ENCODE assay signal across 9 mouse cellular contexts in genomic region chr2:19528797-19529196, GRCm38 (mm10). TPM values are rescaled to one million over a fixed set of nuclear protein-coding genes. Genes with fewer than 3 reads are reported as not detected.
A peak's percentile ranks its signal among the peaks of the same experiment; 100 is the strongest.
DNase-seq lines count a peak whose midpoint lies in the region; ATAC-seq lines count a peak whose summit lies in the region.
"Had no signal": no experiment of that assay in that cellular context is flagged by ENCODE, and none has a peak within 500 bp of the region (broad histone marks: within the 10 kb centered on the region; RNA-seq: fewer than 3 reads in every experiment).

No protein-coding gene starts in this region.

- peak; percentile 54 for DNase-seq in heart, adult 8-10 months (ENCODE audit: low spot score)
- no peak for DNase-seq in heart, embryonic 10.5 days (ENCODE audit: low spot score)
- DNase-seq in CD4-positive, CD25-positive, alpha-beta regulatory T cell, adult 2 months (ENCODE audit: low read depth, low spot score): peak; percentile 87
- peak; percentile 60 for DNase-seq in adrenal gland, postnatal 14 days
- peak; percentile 48 for DNase-seq in fibroblast of lung, adult 2 months (ENCODE audit: low read depth)
- DNase-seq in kidney, postnatal 14 days: peak; percentile 73
- DNase-seq in thymus, postnatal 36 days: peak; percentile 37 to 44

- H3K4me1 ChIP-seq in heart, embryonic 10.5 days: no peaks in the 10 kb centered on the region
- H3K4me1 ChIP-seq: embryonic facial prominence, embryonic 15.5 days had no signal

- WGBS in heart, embryonic 10.5 days: 0% methylated on average over 1 of the region's 1 CpGs

- no peaks in the 10 kb centered on the region for H3K36me3 ChIP-seq in heart, embryonic 10.5 days
- H3K36me3 ChIP-seq: embryonic facial prominence, embryonic 15.5 days had no signal

- H3K4me3 ChIP-seq in heart, embryonic 10.5 days: no peak overlapping the region
- H3K4me3 ChIP-seq: embryonic facial prominence, embryonic 15.5 days had no signal

- ATAC-seq in megakaryocyte progenitor cell, adult 5-6 weeks (replicated peaks; ENCODE audit: poor library complexity): peak; percentile 87

- H3K9me3 ChIP-seq in heart, embryonic 10.5 days: no peaks in the 10 kb centered on the region
- H3K9me3 ChIP-seq: embryonic facial prominence, embryonic 15.5 days had no signal

- H3K27ac ChIP-seq in heart, embryonic 10.5 days: no peak overlapping the region
- H3K27ac ChIP-seq: embryonic facial prominence, embryonic 15.5 days had no signal

- no peaks in the 10 kb centered on the region for H3K27me3 ChIP-seq in heart, embryonic 10.5 days (ENCODE audit: insufficient read depth, poor library complexity, severe bottlenecking)
- H3K27me3 ChIP-seq: embryonic facial prominence, embryonic 15.5 days had no signal

RNA-seq across cellular contexts. Expression of gene 4921504E06Rik, which starts 24.9 kb away (rescaled TPM):
- not detected for total RNA-seq in heart, adult 8-10 months (2022)
- polyA plus RNA-seq in heart, embryonic 10.5 days (2016; fragmentation: Nextera tagmentation; extraction: Ambion mirVana): not detected in 2 replicates
- not detected in 2 replicates for total RNA-seq in adrenal gland, postnatal 14 days (2021)
- total RNA-seq in megakaryocyte progenitor cell, adult 5-6 weeks (2015): not detected in 2 replicates
- not detected in 2 replicates for total RNA-seq in megakaryocyte progenitor cell, adult 5-6 weeks (2017)
